8 mouse cellular contexts compared by ENCODE assay signal in genomic region chr1:155086416-155086815, GRCm38 (mm10). TPM values are rescaled to one million over a fixed set of nuclear protein-coding genes. Genes with fewer than 3 reads are reported as not detected.
DNase-seq lines count a peak whose midpoint lies in the region; ATAC-seq lines count a peak whose summit lies in the region.

No protein-coding gene starts in this region.

- H3K36me3 ChIP-seq in heart, embryonic 11.5 days (ENCODE audit: control insufficient read depth, insufficient read depth, low read length) = no peaks in the 10 kb centered on the region
- H3K36me3 ChIP-seq in hindbrain, embryonic 15.5 days = no peaks in the 10 kb centered on the region
- H3K36me3 ChIP-seq in midbrain, embryonic 13.5 days = no peaks in the 10 kb centered on the region

- H3K4me3 ChIP-seq in heart, embryonic 11.5 days (ENCODE audit: low read depth, low read length) = no peak overlapping the region
- no peak overlapping the region for H3K4me3 ChIP-seq in hindbrain, embryonic 15.5 days
- no peak overlapping the region for H3K4me3 ChIP-seq in midbrain, embryonic 13.5 days (replicated peaks)

- H3K4me2 ChIP-seq in heart, embryonic 11.5 days = peak overlapping the region; percentile 6; the same call in 1 of the 2 replicates
- H3K4me2 ChIP-seq in hindbrain, embryonic 15.5 days = no peak overlapping the region
- peak overlapping the region; percentile 7; the same call in 1 of the 2 replicates for H3K4me2 ChIP-seq in midbrain, embryonic 13.5 days (replicated peaks)

- H3K4me1 ChIP-seq in heart, embryonic 11.5 days (ENCODE audit: control insufficient read depth, insufficient read depth, low read length) = peaks cover 49% of the 10 kb centered on the region
- H3K4me1 ChIP-seq in hindbrain, embryonic 15.5 days (replicated peaks) = peaks cover 55% of the 10 kb centered on the region
- peaks cover 62% of the 10 kb centered on the region for H3K4me1 ChIP-seq in midbrain, embryonic 13.5 days (replicated peaks)

- no peaks in the 10 kb centered on the region for H3K9me3 ChIP-seq in heart, embryonic 11.5 days (replicated peaks; ENCODE audit: control insufficient read depth, low read length)
- no peaks in the 10 kb centered on the region for H3K9me3 ChIP-seq in hindbrain, embryonic 15.5 days
- H3K9me3 ChIP-seq in midbrain, embryonic 13.5 days = no peaks in the 10 kb centered on the region

- no peak for ATAC-seq in heart, embryonic 11.5 days (replicated peaks; ENCODE audit: insufficient number of reproducible peaks, low FRiP score, low TSS enrichment)
- ATAC-seq in hindbrain, embryonic 15.5 days (ENCODE audit: low FRiP score, low read depth) = no peak
- no peak for ATAC-seq in midbrain, embryonic 13.5 days

- no peak for DNase-seq in heart, postnatal 36 days
- peak; percentile 56 for DNase-seq in ZHBTc4 (ENCODE audit: low read depth, low spot score)
- no peak for DNase-seq in layer of hippocampus, postnatal 14 days (ENCODE audit: low spot score in 2 of 2)
- DNase-seq in urinary bladder, adult 2 months (ENCODE audit: low spot score) = no peak
- DNase-seq in layer of hippocampus, adult 9-11 months = no peak

- intact Hi-C loops in heart, postnatal 36 days (cut with DNase I) = no loop called here

- WGBS in heart, embryonic 11.5 days (ENCODE audit: insufficient replicate concordance) = 10% methylated on average over 7 of the region's 7 CpGs
- WGBS in hindbrain, embryonic 15.5 days = 18% methylated on average over 7 of the region's 7 CpGs
- 6% methylated on average over 7 of the region's 7 CpGs for WGBS in midbrain, embryonic 13.5 days

- peak overlapping the region; percentile 57 for H3K27ac ChIP-seq in heart, embryonic 11.5 days (ENCODE audit: low read depth, low read length)
- H3K27ac ChIP-seq in hindbrain, embryonic 15.5 days (replicated peaks) = peak overlapping the region; percentile 36; the same call in 1 of the 2 replicates
- H3K27ac ChIP-seq in midbrain, embryonic 13.5 days = peak overlapping the region; percentile 81

- H3K27me3 ChIP-seq in heart, embryonic 11.5 days (ENCODE audit: control insufficient read depth, insufficient read depth, low read length) = no peaks in the 10 kb centered on the region
- H3K27me3 ChIP-seq in hindbrain, embryonic 15.5 days = no peaks in the 10 kb centered on the region
- no peaks in the 10 kb centered on the region for H3K27me3 ChIP-seq in midbrain, embryonic 13.5 days

- H3K9ac ChIP-seq in heart, embryonic 11.5 days (ENCODE audit: low read depth, low read length) = no peak overlapping the region
- H3K9ac ChIP-seq in hindbrain, embryonic 15.5 days = no peak overlapping the region
- no peak overlapping the region for H3K9ac ChIP-seq in midbrain, embryonic 13.5 days (replicated peaks)

RNA-seq across cellular contexts. Expression of gene Ier5, which starts 13.0 kb away (rescaled TPM):
- 7.3 and 7.7 TPM in 2 replicates for polyA plus RNA-seq in heart, embryonic 11.5 days (2014; fragmentation: Nextera tagmentation; extraction: Ambion mirVana)
- total RNA-seq in heart, postnatal 36 days (2021) = 10 to 100 TPM; 13.2 to 15.5 TPM
- polyA plus RNA-seq in hindbrain, embryonic 15.5 days (2015; fragmentation: Nextera tagmentation; extraction: Ambion mirVana) = 7.8 and 9.7 TPM in 2 replicates
- polyA plus RNA-seq in midbrain, embryonic 13.5 days (2015; fragmentation: Nextera tagmentation; extraction: Ambion mirVana) = 5.9 and 9.4 TPM in 2 replicates
- total RNA-seq in layer of hippocampus, postnatal 14 days (2021) = 10 to 100 TPM; 17.9 to 19.8 TPM
- polyA plus RNA-seq in urinary bladder, adult 2 months (2012; rRNA removed) = 29.7 and 40.7 TPM in 2 replicates
